Mouse (Mus musculus) urinary bladder, postnatal 25 days (tissue): Measurements from ENCODE around the gene Dock8.

Source experiments
- DNase-seq: peaks from one replicate; pipeline ENCODE4 v3.0.0; 2022; ENCODE audit warnings: low spot score

Gene Dock8

GRCm38 (mm10) chr19:25193751-25194150 lies 194.4 kb downstream of the Dock8 start:
- no peak for DNase-seq

- DNase-seq = no peak
Observed at GRCm38 (mm10) chr19:25200081-25200860, 200.9 kb downstream of the Dock8 start.

GRCm38 (mm10) chr19:25203077-25203476 lies 203.7 kb downstream of the Dock8 start:
- DNase-seq = no peak

GRCm38 (mm10) chr19:25206969-25207368 lies 207.6 kb downstream of the Dock8 start:
- no peak for DNase-seq

- DNase-seq = no peak
Observed at GRCm38 (mm10) chr19:25207731-25208361, 208.5 kb downstream of the Dock8 start.

GRCm38 (mm10) chr19:25208596-25209110 lies 209.3 kb downstream of the Dock8 start:
- no peak for DNase-seq

- DNase-seq = no peak
Observed at GRCm38 (mm10) chr19:25220611-25221010, 221.3 kb downstream of the Dock8 start.

- no peak for DNase-seq
Observed at GRCm38 (mm10) chr19:25221964-25222640, 222.8 kb downstream of the Dock8 start.

GRCm38 (mm10) chr19:25230058-25230974 lies 231.0 kb downstream of the Dock8 start:
- DNase-seq = no peak

GRCm38 (mm10) chr19:25230975-25231334 lies 231.6 kb downstream of the Dock8 start:
- DNase-seq = no peak

GRCm38 (mm10) chr19:25232032-25232431 lies 232.7 kb downstream of the Dock8 start:
- DNase-seq = no peak

- peak; percentile 40 for DNase-seq
Observed at GRCm38 (mm10) chr19:25236596-25237491, 237.5 kb downstream of the Dock8 start, which contains the start of gene Kank1. Gene Kank1 (plus strand): TSS chr19:25236975.

GRCm38 (mm10) chr19:25237492-25238040 lies 238.2 kb downstream of the Dock8 start:
- DNase-seq = peak; percentile 14

GRCm38 (mm10) chr19:25238121-25238520 lies 238.8 kb downstream of the Dock8 start:
- DNase-seq = no peak

GRCm38 (mm10) chr19:25243566-25243965 lies 244.2 kb downstream of the Dock8 start:
- DNase-seq = no peak

- no peak for DNase-seq
Observed at GRCm38 (mm10) chr19:25246062-25246461, 246.7 kb downstream of the Dock8 start.

GRCm38 (mm10) chr19:25247858-25248552 lies 248.7 kb downstream of the Dock8 start:
- no peak for DNase-seq

- no peak for DNase-seq
Observed at GRCm38 (mm10) chr19:25249230-25249629, 249.9 kb downstream of the Dock8 start.

GRCm38 (mm10) chr19:25251610-25252140 lies 252.3 kb downstream of the Dock8 start:
- no peak for DNase-seq
